Mouse (Mus musculus): ENCODE measurements around the gene Men1. TPM values are rescaled to one million over a fixed set of nuclear protein-coding genes. Genes with fewer than 3 reads are reported as not detected.

Men1 gene
- total and polyA plus RNA-seq, 3 experiments: 24.9 to 67.8 (median 42.9) TPM

DNA sequence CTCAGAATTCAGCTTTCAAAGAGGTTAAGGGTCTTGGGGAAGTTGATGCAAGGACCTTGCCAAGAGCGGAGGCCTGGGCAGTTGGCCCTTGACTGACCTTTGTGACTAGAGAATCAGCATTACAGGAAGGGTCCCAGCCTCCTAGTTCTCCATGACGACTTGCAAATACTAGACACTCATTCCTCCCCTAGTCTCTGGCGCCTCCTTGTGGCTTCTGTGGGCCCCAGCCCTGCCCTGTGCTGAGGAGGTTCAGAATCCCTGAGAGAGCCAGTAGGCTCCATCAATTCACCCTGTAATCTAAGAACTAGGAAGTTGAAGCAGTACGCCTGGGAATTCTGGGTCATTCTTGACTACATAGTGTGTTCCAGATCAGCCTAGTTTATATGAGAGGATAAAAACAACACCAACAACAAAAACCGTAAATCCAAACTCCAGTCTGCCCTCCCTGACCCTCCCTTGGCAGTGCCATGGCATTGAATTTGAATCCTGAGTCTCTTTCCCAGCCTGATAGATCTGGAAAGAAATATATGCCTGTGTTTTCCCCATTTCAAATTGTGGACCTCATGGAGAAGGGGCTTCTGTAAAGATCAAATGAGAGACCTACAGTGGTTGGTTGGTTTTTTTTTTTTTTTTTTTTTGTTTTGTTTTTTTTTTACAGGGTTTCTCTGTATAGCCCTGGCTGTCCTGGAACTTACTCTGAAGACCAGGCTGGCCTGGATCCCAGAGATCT, 29.8 kb upstream of the Men1 start:
- peaks cover 10 to 20% of the 10 kb centered on the region in 2 experiments for H3K36me3 ChIP-seq (replicated peaks in 1 of 2; ENCODE audit: control insufficient read depth in 1 of 2, insufficient read depth in 1 of 2, low read length in 1 of 2)
- H3K27ac ChIP-seq (ENCODE audit: insufficient read depth, low read depth): peak overlapping the region; percentile 72
- H3K27me3 ChIP-seq (replicated peaks): no peaks in the 10 kb centered on the region
- 0 out of 2 replicates have a peak, but pooled peaks cover 3% of the 10 kb centered on the region for H3K79me2 ChIP-seq (replicated peaks; ENCODE audit: control insufficient read depth, extremely low read depth, insufficient read depth, poor library complexity, severe bottlenecking)
- H3K9me3 ChIP-seq (replicated peaks; ENCODE audit: low read length): no peaks in the 10 kb centered on the region
- H3K4me3 ChIP-seq (replicated peaks in 1 of 3; ENCODE audit: low read depth in 2 of 3, low read length in 2 of 3, poor library complexity in 1 of 3): no peak overlapping the region
- peak; percentile 90 for DNase-seq (ENCODE audit: extremely low read depth)
- peaks cover 33 to 58% of the 10 kb centered on the region in 2 experiments for H3K4me1 ChIP-seq (ENCODE audit: control insufficient read depth in 1 of 2, insufficient read depth in 2 of 2)
- no peak overlapping the region for H3K4me2 ChIP-seq (ENCODE audit: insufficient read depth, low read depth, poor library complexity, severe bottlenecking)
- in situ Hi-C loops (cut with MboI; ENCODE audit: low pct_ligation_motif_present, low pct_unique_long_range_greater_than_20kb, low sequenced_read_pairs) (loop anchor here (5.0 to 25.0 kb wide), 2 partner anchors 43 to 143 kb away; no protein-coding TSS in a partner anchor), dilution Hi-C loops (cut with MboI; ENCODE audit: extremely low pct_ligation_motif_present, extremely low pct_unique_long_range_greater_than_20kb, low sequenced_read_pairs) (no loop called here)
- no peak overlapping the region; the same call in 1 of the 2 replicates for H3K9ac ChIP-seq (ENCODE audit: insufficient read depth, low read depth)
- TF ChIP-seq TCF12 (IDR thresholded peaks at IDR 0.05; ENCODE audit: low read depth, low read length): peak; percentile 40; the same call in 1 of the 2 replicates
- no peak for TF ChIP-seq RCOR1 (conservative IDR thresholded peaks at IDR 0.05; ENCODE audit: low read depth, low read length)
- no peak for TF ChIP-seq ZMIZ1 (IDR thresholded peaks at IDR 0.05; ENCODE audit: low read depth, low read length)
- TF ChIP-seq MXI1 (IDR thresholded peaks at IDR 0.05; ENCODE audit: low read depth, low read length): no peak
- TF ChIP-seq CHD1 (IDR thresholded peaks at IDR 0.05; ENCODE audit: low read depth, low read length): no peak
- no peak for TF ChIP-seq KAT2A (IDR thresholded peaks at IDR 0.05; ENCODE audit: insufficient replicate concordance, low read length)
- TF ChIP-seq ELF1 (IDR thresholded peaks at IDR 0.05; ENCODE audit: low read depth, low read length): peak; percentile 55
- TF ChIP-seq ZKSCAN1 (IDR thresholded peaks at IDR 0.05; ENCODE audit: borderline replicate concordance, low read depth, low read length): no peak
- no peak for TF ChIP-seq UBTF (IDR thresholded peaks at IDR 0.05; ENCODE audit: low read depth, low read length)
- no peak for TF ChIP-seq EP300 (IDR thresholded peaks at IDR 0.05; ENCODE audit: low read length)
- no peak for TF ChIP-seq JUND (conservative IDR thresholded peaks at IDR 0.05; ENCODE audit: low read depth, low read length)
- TF ChIP-seq RAD21 (IDR thresholded peaks at IDR 0.05; ENCODE audit: low read depth, low read length): peak; percentile 100
- TF ChIP-seq BHLHE40 (IDR thresholded peaks at IDR 0.05; ENCODE audit: low read depth, low read length): no peak
- TF ChIP-seq IRF4 (IDR thresholded peaks at IDR 0.05; ENCODE audit: low read depth, low read length): peak; percentile 78; the same call in 1 of the 2 replicates
- peak; percentile 54 for TF ChIP-seq SIN3A (IDR thresholded peaks at IDR 0.05; ENCODE audit: low read length)
- no peak for TF ChIP-seq JUN (IDR thresholded peaks at IDR 0.05; ENCODE audit: insufficient read depth, low read depth, low read length)
- peak; percentile 65; the same call in 1 of the 2 replicates for TF ChIP-seq MEF2A (IDR thresholded peaks at IDR 0.05; ENCODE audit: borderline replicate concordance, low read depth, low read length)
- TF ChIP-seq ETS1 (conservative IDR thresholded peaks at IDR 0.05; ENCODE audit: low read depth, low read length): 0 out of 2 replicates have a peak, but pooled peaks have one; percentile 16
- TF ChIP-seq NELFE (IDR thresholded peaks at IDR 0.05; ENCODE audit: low read depth, low read length): peak; percentile 55; the same call in 1 of the 2 replicates
- TF ChIP-seq USF2 (conservative IDR thresholded peaks at IDR 0.05; ENCODE audit: low read depth, low read length): no peak
- TF ChIP-seq MAZ (IDR thresholded peaks at IDR 0.05; ENCODE audit: low read depth, low read length): no peak
- TF ChIP-seq MYC (IDR thresholded peaks at IDR 0.05; ENCODE audit: low read depth, low read length): no peak
- TF ChIP-seq MAX (IDR thresholded peaks at IDR 0.05; ENCODE audit: low read length): no peak
- TF ChIP-seq MAFK (IDR thresholded peaks at IDR 0.05; ENCODE audit: insufficient replicate concordance, low read length): no peak
- 0 out of 2 replicates have a peak, but pooled peaks have one; percentile 40 for TF ChIP-seq NRF1 (IDR thresholded peaks at IDR 0.05; ENCODE audit: low read depth, low read length)
- no peak for TF ChIP-seq PAX5 (IDR thresholded peaks at IDR 0.05; ENCODE audit: low read length)
- no peak for TF ChIP-seq POLR2A (IDR thresholded peaks at IDR 0.05; ENCODE audit: low read depth, low read length)
- no peak for TF ChIP-seq TBP (conservative IDR thresholded peaks at IDR 0.05; ENCODE audit: low read depth, low read length)
- peak; percentile 74 for TF ChIP-seq ZNF384 (IDR thresholded peaks at IDR 0.05; ENCODE audit: low read depth, low read length)
- TF ChIP-seq E2F4 (IDR thresholded peaks at IDR 0.05; ENCODE audit: insufficient replicate concordance, low read depth, low read length): no peak
- no peak for TF ChIP-seq POLR2AphosphoS2 (IDR thresholded peaks at IDR 0.05; ENCODE audit: low read depth, low read length)
- no peak for TF ChIP-seq USF1 (IDR thresholded peaks at IDR 0.05; ENCODE audit: low read depth, low read length)
- no peak for TF ChIP-seq GABPA (IDR thresholded peaks at IDR 0.05; ENCODE audit: insufficient replicate concordance, low read depth, low read length)
- peak; percentile 99 for TF ChIP-seq ZC3H11A (IDR thresholded peaks at IDR 0.05; ENCODE audit: low read depth, low read length)
- TF ChIP-seq CTCF (conservative IDR thresholded peaks at IDR 0.05 in 1 of 2, IDR thresholded peaks at IDR 0.05 in 1 of 2; ENCODE audit: low read depth in 2 of 2, low read length in 2 of 2): peak; percentile 94 to 99
- TF ChIP-seq HCFC1 (IDR thresholded peaks at IDR 0.05; ENCODE audit: low read depth, low read length): no peak; the same call in 1 of the 2 replicates
- TF ChIP-seq SMC3 (IDR thresholded peaks at IDR 0.05; ENCODE audit: low read depth, low read length): peak; percentile 99
- no peak for TF ChIP-seq CHD2 (IDR thresholded peaks at IDR 0.05; ENCODE audit: low read length)
